Mouse (Mus musculus) stomach, postnatal 0 days (tissue): ENCODE measurements around the gene Fndc10.

Experiments used
- CTCF ChIP-seq: IDR thresholded peaks from 2 replicates; pipeline ENCODE4 v1.5.1; 2016; ENCODE audit warnings: antibody characterized with exemption, low read depth, mild to moderate bottlenecking, moderate library complexity
- EP300 ChIP-seq: optimal IDR thresholded peaks from 2 replicates; pipeline ENCODE3; 2016; ENCODE audit warnings: antibody characterized with exemption

DNA sequence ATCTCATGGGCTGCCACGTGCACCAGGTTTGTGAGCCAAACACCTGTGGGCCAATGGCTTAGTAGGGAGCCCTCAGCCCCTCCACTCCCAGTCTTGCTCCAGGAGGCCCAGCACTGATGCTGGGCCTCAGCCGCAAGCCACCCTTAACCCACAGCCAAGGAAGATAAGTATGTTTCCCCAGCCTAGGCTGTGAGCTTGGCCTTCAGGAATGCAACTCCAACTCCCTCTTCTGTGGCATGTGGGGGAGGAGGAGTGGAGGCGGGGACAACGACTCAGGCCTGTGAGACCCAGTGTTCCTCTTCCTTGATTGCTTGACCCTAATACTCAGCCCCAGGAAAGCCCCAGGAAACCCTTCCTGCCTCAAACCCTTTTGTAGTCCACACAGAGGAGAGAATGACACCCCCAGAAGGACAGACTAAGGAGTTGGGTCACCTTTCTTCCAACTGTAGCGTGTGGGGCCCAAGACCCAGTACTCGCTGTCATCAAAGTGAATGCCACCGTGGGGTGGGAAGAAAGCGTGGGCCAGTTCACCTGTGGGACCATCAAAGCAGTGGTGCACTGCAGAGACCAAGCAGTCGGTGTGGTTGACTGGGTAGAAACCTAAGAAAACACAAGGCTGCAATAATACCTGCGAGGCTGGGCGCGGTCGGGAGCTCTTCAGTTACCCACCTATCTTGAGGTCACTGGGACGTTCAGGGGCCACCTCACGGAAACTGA lies 42.4 kb upstream of the Fndc10 start:
- no peak for TF ChIP-seq CTCF
- no peak for TF ChIP-seq EP300
